Mouse (Mus musculus): ENCODE measurements around the gene Dmc1.

Dmc1 gene

GRCm38 (mm10) chr15:79604990-79605665 lies at the start of gene Dmc1:
Dmc1 (minus strand) TSS chr15:79605109.
- peak; percentile 66 for DNase-seq (ENCODE audit: low spot score)

GRCm38 (mm10) chr15:79651481-79651880 lies 46.6 kb upstream of the Dmc1 start:
- DNase-seq (ENCODE audit: low spot score), result no peak

GRCm38 (mm10) chr15:79650569-79650968 lies 45.7 kb upstream of the Dmc1 start:
- DNase-seq (ENCODE audit: low spot score), result peak; percentile 27

GRCm38 (mm10) chr15:79648130-79648529 lies 43.2 kb upstream of the Dmc1 start:
- no peak for DNase-seq (ENCODE audit: low spot score)

- DNase-seq (ENCODE audit: low spot score), result no peak
Measured at GRCm38 (mm10) chr15:79645483-79645882, 40.6 kb upstream of the Dmc1 start.

- DNase-seq (ENCODE audit: low spot score), result no peak
Measured at GRCm38 (mm10) chr15:79641135-79641817, 36.4 kb upstream of the Dmc1 start.

GRCm38 (mm10) chr15:79630471-79630870 lies 25.6 kb upstream of the Dmc1 start:
- no peak for DNase-seq (ENCODE audit: low spot score)

- no peak for DNase-seq (ENCODE audit: low spot score)
Measured at GRCm38 (mm10) chr15:79619770-79620414, 15.0 kb upstream of the Dmc1 start.

- no peak for DNase-seq (ENCODE audit: low spot score)
Measured at GRCm38 (mm10) chr15:79618456-79618855, 13.5 kb upstream of the Dmc1 start.

GRCm38 (mm10) chr15:79617135-79617534 lies 12.2 kb upstream of the Dmc1 start:
- DNase-seq (ENCODE audit: low spot score), result no peak

GRCm38 (mm10) chr15:79616729-79617128 lies 11.8 kb upstream of the Dmc1 start:
- DNase-seq (ENCODE audit: low spot score), result no peak

GRCm38 (mm10) chr15:79615501-79615900 lies 10.6 kb upstream of the Dmc1 start:
- no peak for DNase-seq (ENCODE audit: low spot score)

GRCm38 (mm10) chr15:79609226-79609625 lies 4.3 kb upstream of the Dmc1 start:
- no peak for DNase-seq (ENCODE audit: low spot score)

GRCm38 (mm10) chr15:79608214-79608613 lies 3.3 kb upstream of the Dmc1 start:
- no peak for DNase-seq (ENCODE audit: low spot score)

GRCm38 (mm10) chr15:79607757-79608156 lies 2.8 kb upstream of the Dmc1 start:
- DNase-seq (ENCODE audit: low spot score), result no peak

- no peak for DNase-seq (ENCODE audit: low spot score)
Measured at GRCm38 (mm10) chr15:79606161-79606560, 1.3 kb upstream of the Dmc1 start.

- DNase-seq (ENCODE audit: low spot score), result no peak
Measured at GRCm38 (mm10) chr15:79600176-79600575, 4.7 kb downstream of the Dmc1 start.

GRCm38 (mm10) chr15:79598715-79599114 lies 6.2 kb downstream of the Dmc1 start:
- no peak for DNase-seq (ENCODE audit: low spot score)

- no peak for DNase-seq (ENCODE audit: low spot score)
Measured at GRCm38 (mm10) chr15:79581581-79581980, 23.3 kb downstream of the Dmc1 start.

GRCm38 (mm10) chr15:79577671-79578426 lies 27.1 kb downstream of the Dmc1 start:
- DNase-seq (ENCODE audit: low spot score), result no peak

GRCm38 (mm10) chr15:79576947-79577346 lies 28.0 kb downstream of the Dmc1 start:
- DNase-seq (ENCODE audit: low spot score), result no peak

- DNase-seq (ENCODE audit: low spot score), result no peak
Measured at GRCm38 (mm10) chr15:79575543-79576222, 29.2 kb downstream of the Dmc1 start.
